Mouse (Mus musculus): ENCODE data around the gene Plekha1.

GRCm38 (mm10) chr7:130855681-130856080, 9.9 kb upstream of the Plekha1 start:
- no peak for TF ChIP-seq CTCF (IDR thresholded peaks at IDR 0.05; ENCODE audit: borderline replicate concordance, insufficient read depth, low read depth, low read length)
- TF ChIP-seq POLR2A (IDR thresholded peaks at IDR 0.05; ENCODE audit: borderline replicate concordance, insufficient read depth, low read length), result no peak

Measured in cerebellum, adult 2 months (tissue).